Mouse (Mus musculus) heart, adult 10 weeks (tissue): ENCODE data around the gene Slc39a8. TPM values are rescaled to one million over a fixed set of nuclear protein-coding genes. Genes with fewer than 3 reads are reported as not detected.

Source experiments
- polyA plus RNA-seq: library from polyadenylated mRNA; stranded (reverse); fragments of 350-450 nt; fragmentation: Illumina TruSeq; extraction: RNeasy Lipid Tissue Mini Kit (QIAGEN cat#74804); gene quantifications from one replicate; pipeline ENCODE4 v1.2.3, GENCODE M21; 2014; ENCODE audit warnings: low read depth, low replicate concordance

Slc39a8 gene
- polyA plus RNA-seq: 7.8 TPM

GRCm38 (mm10) chr3:135825016-135825753 lies at the start of gene Slc39a8:
Slc39a8 (plus strand) TSS chr3:135825279.

Other genes starting within 250 kb of the Slc39a8 start
- 38.1 TPM for gene Nfkb1, start 133.7 kb upstream of the Slc39a8 start, polyA plus RNA-seq